Mouse (Mus musculus): Measurements from ENCODE around the gene Omg. TPM values are rescaled to one million over a fixed set of nuclear protein-coding genes. Genes with fewer than 3 reads are reported as not detected.

The Omg gene
- polyA plus RNA-seq, 2 experiments, result 0.01 TPM; not detected in 1

DNA sequence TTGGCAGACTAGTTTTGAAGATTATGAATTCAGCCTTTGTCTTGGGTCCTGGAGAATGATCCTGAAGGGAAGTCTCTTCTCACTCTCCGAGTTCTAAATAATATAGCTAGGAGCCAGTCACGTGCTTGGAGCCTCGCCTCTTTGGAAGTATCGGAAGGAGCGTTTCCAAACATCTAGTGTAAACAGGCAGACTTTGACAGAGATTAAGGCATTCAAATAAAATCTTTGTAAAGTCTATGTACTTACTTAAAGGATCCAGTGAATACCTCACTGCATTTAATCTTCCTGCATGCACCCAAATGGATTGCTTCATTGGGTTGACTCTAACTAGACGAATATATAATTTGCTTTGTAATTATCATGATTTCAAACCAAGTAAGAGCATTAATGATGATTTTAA, 20.5 kb downstream of the Omg start:
- no peak overlapping the region for H3K27ac ChIP-seq
- no peaks in the 10 kb centered on the region for H3K4me1 ChIP-seq (replicated peaks; ENCODE audit: control insufficient read depth in 2 of 2, insufficient read depth in 2 of 2, low read length in 1 of 2)
- H3K36me3 ChIP-seq (replicated peaks; ENCODE audit: control insufficient read depth, insufficient read depth, low read depth), result no peaks in the 10 kb centered on the region
- 77% methylated on average over 6 of the region's 6 CpGs for WGBS (ENCODE audit: insufficient replicate concordance)
- no peaks in the 10 kb centered on the region for H3K9me3 ChIP-seq (ENCODE audit: control insufficient read depth, low read length)
- no peaks in the 10 kb centered on the region for H3K27me3 ChIP-seq (ENCODE audit: control insufficient read depth, insufficient read depth, low read length)
- no peak overlapping the region for H3K4me2 ChIP-seq (ENCODE audit: low read depth)
- no peak overlapping the region for H3K4me3 ChIP-seq (ENCODE audit: insufficient read depth in 1 of 2, low read depth in 2 of 2, low read length in 2 of 2)
- DNase-seq (ENCODE audit: low read depth in 3 of 3, low spot score in 3 of 3), result no peak
- no peak for ATAC-seq (ENCODE audit: insufficient read depth)
- TF ChIP-seq CTCF (IDR thresholded peaks at IDR 0.05; ENCODE audit: low read depth), result no peak
- TF ChIP-seq EP300 (IDR thresholded peaks at IDR 0.05; ENCODE audit: low read depth), result no peak
- no peak overlapping the region for H3K9ac ChIP-seq (replicated peaks)

DNA sequence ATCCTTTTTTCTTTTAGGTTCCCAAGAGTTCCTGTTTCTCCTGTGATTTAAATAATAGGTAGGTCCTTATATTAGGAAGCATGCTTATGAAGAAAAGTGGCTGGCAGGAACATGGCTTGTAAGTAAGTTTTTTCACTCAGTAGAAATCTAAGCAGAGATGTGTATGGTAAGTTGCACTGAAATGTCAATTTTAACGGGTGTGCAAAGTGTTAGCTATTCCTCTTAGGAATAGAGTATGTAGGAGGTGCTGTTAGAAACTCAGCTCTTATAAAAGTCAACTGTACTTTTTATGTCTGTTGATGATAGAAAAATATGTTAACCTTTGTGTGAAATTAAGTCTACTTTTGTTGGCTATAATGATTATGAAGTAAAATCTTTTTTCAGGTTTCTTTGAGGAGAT, 35.8 kb downstream of the Omg start:
- Histone ChIP-seq H3K9me3 (ENCODE audit: control insufficient read depth, low read length) (no peaks in the 10 kb centered on the region), H3K36me3 (replicated peaks; ENCODE audit: control insufficient read depth, insufficient read depth, low read depth) (no peaks in the 10 kb centered on the region), H3K4me3 (ENCODE audit: insufficient read depth in 1 of 2, low read depth in 2 of 2, low read length in 2 of 2) (no peak overlapping the region), H3K27ac (no peak overlapping the region), H3K4me1 (replicated peaks; ENCODE audit: control insufficient read depth in 2 of 2, insufficient read depth in 2 of 2, low read length in 1 of 2) (no peaks in the 10 kb centered on the region), H3K9ac (replicated peaks) (no peak overlapping the region), H3K27me3 (ENCODE audit: control insufficient read depth, insufficient read depth, low read length) (no peaks in the 10 kb centered on the region), H3K4me2 (ENCODE audit: low read depth) (no peak overlapping the region)
- no peak for TF ChIP-seq CTCF (IDR thresholded peaks at IDR 0.05; ENCODE audit: low read depth)
- no peak for TF ChIP-seq EP300 (IDR thresholded peaks at IDR 0.05; ENCODE audit: low read depth)
- no peak for ATAC-seq (ENCODE audit: insufficient read depth)
- DNase-seq (ENCODE audit: low read depth in 3 of 3, low spot score in 3 of 3), result no peak
- WGBS (ENCODE audit: insufficient replicate concordance), result 71% methylated on average over 1 of the region's 1 CpGs

DNA sequence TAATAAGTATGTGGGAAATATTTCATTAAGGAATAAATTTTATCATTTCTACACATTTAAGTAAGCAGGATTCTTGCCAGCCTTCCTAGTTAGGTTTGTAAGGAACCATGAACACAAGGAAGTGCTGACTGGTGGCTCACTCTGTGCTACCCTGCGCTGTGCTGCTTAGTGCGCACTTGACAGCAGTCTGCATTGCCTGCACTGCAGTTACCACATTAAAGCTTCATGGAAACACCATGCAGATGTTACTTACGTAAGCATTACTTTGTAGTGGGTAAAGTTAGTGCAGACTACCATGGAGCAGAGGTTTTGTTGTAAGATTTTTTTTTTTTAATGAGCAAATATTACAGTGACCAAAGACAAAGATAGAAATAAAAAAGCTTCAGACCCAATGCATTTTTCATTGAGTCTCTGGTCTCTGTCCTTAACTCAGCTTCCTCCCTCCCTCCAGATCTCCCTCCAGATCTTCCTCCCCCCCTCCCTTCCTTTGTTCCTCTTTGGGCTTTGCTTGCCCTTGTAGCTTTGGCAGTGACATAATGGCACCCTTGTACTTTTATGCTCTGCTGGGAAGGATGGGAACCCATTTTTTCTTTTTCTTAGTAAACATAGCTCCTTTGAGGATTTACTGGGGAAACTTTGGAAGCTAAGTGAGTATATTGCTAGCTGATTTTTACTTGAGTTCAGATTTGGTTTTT, 43.0 kb downstream of the Omg start:
- WGBS (ENCODE audit: insufficient replicate concordance), result 70% methylated on average over 3 of the region's 3 CpGs

DNA sequence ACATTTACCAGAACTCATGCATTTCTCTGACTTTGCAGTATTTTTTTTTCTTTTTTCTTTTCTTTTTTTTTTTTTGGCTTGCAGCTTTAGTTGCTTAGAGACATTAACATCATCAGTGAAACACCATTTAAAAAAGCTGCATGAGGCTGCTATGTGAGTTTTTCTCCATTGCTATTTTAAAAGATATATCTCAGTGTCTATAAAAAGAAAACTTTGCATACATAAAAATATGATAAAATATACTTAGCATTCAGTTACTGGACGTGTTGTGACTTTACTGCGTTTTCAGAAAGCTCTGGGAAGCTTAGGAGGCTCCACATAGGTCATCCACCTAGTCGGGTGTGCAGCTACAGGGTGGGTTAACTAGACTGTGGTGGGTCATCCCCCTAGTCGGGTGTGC, 44.0 kb downstream of the Omg start:
- Histone ChIP-seq H3K27me3 (ENCODE audit: control insufficient read depth, insufficient read depth, low read length) (no peaks in the 10 kb centered on the region), H3K4me1 (replicated peaks; ENCODE audit: control insufficient read depth in 2 of 2, insufficient read depth in 2 of 2, low read length in 1 of 2) (0 out of 4 replicates have a peak, but pooled peaks cover 0 to 3% of the 10 kb centered on the region in 2 experiments), H3K4me3 (ENCODE audit: insufficient read depth in 1 of 2, low read depth in 2 of 2, low read length in 2 of 2) (no peak overlapping the region), H3K36me3 (replicated peaks; ENCODE audit: control insufficient read depth, insufficient read depth, low read depth) (0 out of 2 replicates have a peak, but pooled peaks cover 2% of the 10 kb centered on the region), H3K27ac (no peak overlapping the region), H3K9me3 (ENCODE audit: control insufficient read depth, low read length) (no peaks in the 10 kb centered on the region), H3K4me2 (ENCODE audit: low read depth) (no peak overlapping the region), H3K9ac (replicated peaks) (no peak overlapping the region)
- TF ChIP-seq EP300 (IDR thresholded peaks at IDR 0.05; ENCODE audit: low read depth) (no peak), CTCF (IDR thresholded peaks at IDR 0.05; ENCODE audit: low read depth) (no peak)
- DNase-seq (ENCODE audit: low read depth in 3 of 3, low spot score in 3 of 3) (no peak), ATAC-seq (ENCODE audit: insufficient read depth) (no peak)
- 64% methylated on average over 4 of the region's 4 CpGs for WGBS (ENCODE audit: insufficient replicate concordance)

More for the DNA sequence above, 43.0 kb downstream of the Omg start:
- DNase-seq (ENCODE audit: low read depth in 3 of 3, low spot score in 3 of 3) (no peak), ATAC-seq (ENCODE audit: insufficient read depth) (no peak)
- Histone ChIP-seq H3K36me3 (replicated peaks; ENCODE audit: control insufficient read depth, insufficient read depth, low read depth) (0 out of 2 replicates have a peak, but pooled peaks cover 2% of the 10 kb centered on the region), H3K9ac (replicated peaks) (no peak overlapping the region), H3K4me3 (ENCODE audit: insufficient read depth in 1 of 2, low read depth in 2 of 2, low read length in 2 of 2) (no peak overlapping the region), H3K4me1 (replicated peaks; ENCODE audit: control insufficient read depth in 2 of 2, insufficient read depth in 2 of 2, low read length in 1 of 2) (0 out of 4 replicates have a peak, but pooled peaks cover 0 to 3% of the 10 kb centered on the region in 2 experiments), H3K27me3 (ENCODE audit: control insufficient read depth, insufficient read depth, low read length) (no peaks in the 10 kb centered on the region), H3K9me3 (ENCODE audit: control insufficient read depth, low read length) (no peaks in the 10 kb centered on the region), H3K4me2 (ENCODE audit: low read depth) (no peak overlapping the region), H3K27ac (no peak overlapping the region)
- no peak for TF ChIP-seq CTCF (IDR thresholded peaks at IDR 0.05; ENCODE audit: low read depth)
- no peak for TF ChIP-seq EP300 (IDR thresholded peaks at IDR 0.05; ENCODE audit: low read depth)

DNA sequence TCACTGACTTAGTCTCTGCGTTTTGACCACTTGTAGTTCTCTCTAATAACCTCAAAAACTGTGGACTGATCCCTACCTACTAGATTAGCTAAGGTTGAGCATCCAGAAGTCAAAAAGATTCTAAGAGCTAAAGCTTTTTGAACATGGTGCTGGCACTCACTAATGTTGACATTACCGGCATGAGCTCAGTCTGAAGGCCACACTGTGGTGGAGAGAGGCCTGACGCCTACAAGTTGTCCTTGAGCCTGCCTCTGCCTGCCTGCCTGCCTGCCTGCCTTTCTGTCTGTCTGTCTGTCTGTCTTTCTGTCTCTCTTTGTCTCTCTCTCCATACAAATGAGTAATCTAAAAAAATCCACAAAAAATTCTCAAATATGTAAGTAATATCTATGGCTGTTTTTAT, 46.0 kb downstream of the Omg start:
- H3K4me1 ChIP-seq (replicated peaks; ENCODE audit: control insufficient read depth in 2 of 2, insufficient read depth in 2 of 2, low read length in 1 of 2), result 0 out of 4 replicates have a peak, but pooled peaks cover 0 to 3% of the 10 kb centered on the region in 2 experiments
- H3K4me3 ChIP-seq (ENCODE audit: insufficient read depth in 1 of 2, low read depth in 2 of 2, low read length in 2 of 2), result no peak overlapping the region
- H3K9me3 ChIP-seq (ENCODE audit: control insufficient read depth, low read length), result no peaks in the 10 kb centered on the region
- H3K4me2 ChIP-seq (ENCODE audit: low read depth), result no peak overlapping the region
- no peak overlapping the region for H3K9ac ChIP-seq (replicated peaks)
- H3K27me3 ChIP-seq (ENCODE audit: control insufficient read depth, insufficient read depth, low read length), result no peaks in the 10 kb centered on the region
- no peak for TF ChIP-seq EP300 (IDR thresholded peaks at IDR 0.05; ENCODE audit: low read depth)
- TF ChIP-seq CTCF (IDR thresholded peaks at IDR 0.05; ENCODE audit: low read depth), result no peak
- DNase-seq (ENCODE audit: low read depth in 3 of 3, low spot score in 3 of 3) (no peak), ATAC-seq (ENCODE audit: insufficient read depth) (no peak)
- H3K27ac ChIP-seq, result no peak overlapping the region
- H3K36me3 ChIP-seq (replicated peaks; ENCODE audit: control insufficient read depth, insufficient read depth, low read depth), result 0 out of 2 replicates have a peak, but pooled peaks cover 2% of the 10 kb centered on the region
- 78% methylated on average over 3 of the region's 3 CpGs for WGBS (ENCODE audit: insufficient replicate concordance)
